Mouse (Mus musculus) brown adipose tissue, adult 24 weeks (tissue): ENCODE data around the gene Uri1. TPM values are rescaled to one million over a fixed set of nuclear protein-coding genes. Genes with fewer than 3 reads are reported as not detected.

Source experiments
- H3K27ac ChIP-seq: fragments of 200-500 bp; replicated peaks from 2 replicates; pipeline ENCODE4 v1.5.1; 2012; ENCODE audit warnings: low read depth, mild to moderate bottlenecking, low read length
- H3K4me1 ChIP-seq: fragments of 200-500 bp; 2 replicates; pipeline ENCODE4 v1.6.1; 2012; ENCODE audit warnings: low read length, mixed read lengths; ENCODE audit not compliant: control insufficient read depth, insufficient read depth, insufficient read length
- H3K4me3 ChIP-seq: fragments of 200-500 bp; 2 replicates; pipeline ENCODE4 v1.5.1; 2012; ENCODE audit warnings: low read depth, mild to moderate bottlenecking, low read length, moderate library complexity; ENCODE audit not compliant: insufficient read depth
- polyA plus RNA-seq: library from polyadenylated mRNA; stranded (reverse); fragments of >200 nt; gene quantifications from 2 replicates; pipeline ENCODE4 v1.2.4, GENCODE M21; 2012; ENCODE audit not compliant: missing spikeins, insufficient read depth, insufficient read length

The Uri1 gene
- 21.0 and 21.2 TPM in 2 replicates for polyA plus RNA-seq

GRCm38 (mm10) chr7:38023451-38023850 lies at the start of gene Uri1:
TSS of gene Uri1 (minus strand) at chr7:38023551.
- Histone ChIP-seq H3K27ac (no peak within 1 kb of the TSS), H3K4me1 (no peaks in the 10 kb centered on the region), H3K4me3 (no peak within 1 kb of the TSS)

GRCm38 (mm10) chr7:38071065-38071464 lies 47.7 kb upstream of the Uri1 start:
- Histone ChIP-seq H3K4me1 (no peaks in the 10 kb centered on the region), H3K4me3 (no peak overlapping the region), H3K27ac (no peak overlapping the region)

- no peak overlapping the region for H3K4me3 ChIP-seq
Observed at GRCm38 (mm10) chr7:38070663-38071062, 47.3 kb upstream of the Uri1 start.

GRCm38 (mm10) chr7:38064431-38064830 lies 41.1 kb upstream of the Uri1 start:
- H3K27ac ChIP-seq, result no peak overlapping the region
- H3K4me3 ChIP-seq, result no peak overlapping the region
- no peaks in the 10 kb centered on the region for H3K4me1 ChIP-seq

More at GRCm38 (mm10) chr7:38070663-38071062, 47.3 kb upstream of the Uri1 start:
- no peaks in the 10 kb centered on the region for H3K4me1 ChIP-seq
- no peak overlapping the region for H3K27ac ChIP-seq

- H3K4me3 ChIP-seq, result peak overlapping the region; percentile 51
- no peak overlapping the region for H3K27ac ChIP-seq
- H3K4me1 ChIP-seq, result no peaks in the 10 kb centered on the region
Observed at GRCm38 (mm10) chr7:38061060-38061970, 38.0 kb upstream of the Uri1 start.

GRCm38 (mm10) chr7:38059636-38060330 lies 36.4 kb upstream of the Uri1 start:
- Histone ChIP-seq H3K27ac (no peak overlapping the region), H3K4me1 (no peaks in the 10 kb centered on the region), H3K4me3 (no peak overlapping the region)

GRCm38 (mm10) chr7:38059096-38059495 lies 35.7 kb upstream of the Uri1 start:
- Histone ChIP-seq H3K4me1 (no peaks in the 10 kb centered on the region), H3K27ac (no peak overlapping the region), H3K4me3 (no peak overlapping the region)

- H3K4me1 ChIP-seq, result no peaks in the 10 kb centered on the region
- no peak overlapping the region for H3K27ac ChIP-seq
- H3K4me3 ChIP-seq, result no peak overlapping the region
Observed at GRCm38 (mm10) chr7:38055996-38056395, 32.6 kb upstream of the Uri1 start.

- no peaks in the 10 kb centered on the region for H3K4me1 ChIP-seq
- no peak overlapping the region for H3K27ac ChIP-seq
- H3K4me3 ChIP-seq, result no peak overlapping the region
Observed at GRCm38 (mm10) chr7:38054246-38054645, 30.9 kb upstream of the Uri1 start.

GRCm38 (mm10) chr7:38047229-38047628 lies 23.9 kb upstream of the Uri1 start:
- no peak overlapping the region for H3K4me3 ChIP-seq
- no peak overlapping the region for H3K27ac ChIP-seq
- no peaks in the 10 kb centered on the region for H3K4me1 ChIP-seq

GRCm38 (mm10) chr7:38041244-38041643 lies 17.9 kb upstream of the Uri1 start:
- Histone ChIP-seq H3K4me3 (no peak overlapping the region), H3K4me1 (no peaks in the 10 kb centered on the region)

GRCm38 (mm10) chr7:38037586-38037985 lies 14.2 kb upstream of the Uri1 start:
- Histone ChIP-seq H3K4me3 (no peak overlapping the region), H3K4me1 (no peaks in the 10 kb centered on the region), H3K27ac (no peak overlapping the region)

More at GRCm38 (mm10) chr7:38041244-38041643, 17.9 kb upstream of the Uri1 start:
- no peak overlapping the region for H3K27ac ChIP-seq

GRCm38 (mm10) chr7:38031183-38031582 lies 7.8 kb upstream of the Uri1 start:
- Histone ChIP-seq H3K27ac (no peak overlapping the region), H3K4me3 (no peak overlapping the region), H3K4me1 (no peaks in the 10 kb centered on the region)

GRCm38 (mm10) chr7:38030606-38031005 lies 7.3 kb upstream of the Uri1 start:
- H3K4me1 ChIP-seq, result no peaks in the 10 kb centered on the region
- no peak overlapping the region for H3K4me3 ChIP-seq
- no peak overlapping the region for H3K27ac ChIP-seq

- H3K4me1 ChIP-seq, result no peaks in the 10 kb centered on the region
- H3K27ac ChIP-seq, result no peak overlapping the region
Observed at GRCm38 (mm10) chr7:38029986-38030385, 6.6 kb upstream of the Uri1 start.

More at GRCm38 (mm10) chr7:38029986-38030385, 6.6 kb upstream of the Uri1 start:
- no peak overlapping the region for H3K4me3 ChIP-seq
